Mouse (Mus musculus) ES-E14 (cell line): ENCODE results near the gene Pla1a.

Source experiments
- CHD2 ChIP-seq: IDR thresholded peaks from 2 replicates; pipeline ENCODE4 v1.6.1; 2014; ENCODE audit warnings: mild to moderate bottlenecking, low read depth, low read length, inconsistent platforms
- HCFC1 ChIP-seq: IDR thresholded peaks from 2 replicates; pipeline ENCODE4 v1.6.1; 2012; ENCODE audit warnings: low read length, inconsistent platforms, borderline replicate concordance; ENCODE audit not compliant: insufficient read depth
- MAFK ChIP-seq: IDR thresholded peaks from 2 replicates; pipeline ENCODE4 v1.6.1; 2014; ENCODE audit warnings: mild to moderate bottlenecking, low read depth, low read length, inconsistent platforms; ENCODE audit not compliant: insufficient read depth
- ZC3H11A ChIP-seq: IDR thresholded peaks from 2 replicates; pipeline ENCODE4 v1.6.1; 2012; ENCODE audit warnings: low read depth, mild to moderate bottlenecking, inconsistent platforms, low read length, borderline replicate concordance
- ZNF384 ChIP-seq: IDR thresholded peaks from 2 replicates; pipeline ENCODE4 v1.6.1; 2012; ENCODE audit warnings: low read depth, low read length, inconsistent platforms

DNA sequence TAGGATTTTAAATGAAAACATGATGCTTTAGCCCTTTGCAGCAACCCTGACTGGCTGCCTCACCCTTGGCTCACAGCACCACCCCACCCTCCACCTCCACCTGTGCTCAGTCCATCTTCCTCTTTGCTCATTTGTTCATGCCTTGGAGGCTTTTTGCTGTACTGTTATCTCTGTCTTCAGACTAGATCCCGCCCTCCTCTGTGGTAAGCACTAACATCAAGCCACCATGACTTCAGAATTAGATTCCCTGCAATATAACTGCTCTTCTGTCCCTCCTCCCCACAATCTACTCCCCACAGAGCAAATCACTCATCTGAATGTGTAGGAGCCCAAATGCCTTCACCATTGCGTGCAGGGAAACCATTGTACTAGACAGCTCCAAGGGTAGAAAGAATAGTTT, 49.3 kb downstream of the Pla1a start:
- TF ChIP-seq ZNF384 (no peak), HCFC1 (no peak), CHD2 (no peak), ZC3H11A (no peak), MAFK (no peak)
